Mouse (Mus musculus): ENCODE measurements around the gene Klhdc7b. TPM values are rescaled to one million over a fixed set of nuclear protein-coding genes. Genes with fewer than 3 reads are reported as not detected.

The Klhdc7b gene
- not detected for total RNA-seq (2023)

DNA sequence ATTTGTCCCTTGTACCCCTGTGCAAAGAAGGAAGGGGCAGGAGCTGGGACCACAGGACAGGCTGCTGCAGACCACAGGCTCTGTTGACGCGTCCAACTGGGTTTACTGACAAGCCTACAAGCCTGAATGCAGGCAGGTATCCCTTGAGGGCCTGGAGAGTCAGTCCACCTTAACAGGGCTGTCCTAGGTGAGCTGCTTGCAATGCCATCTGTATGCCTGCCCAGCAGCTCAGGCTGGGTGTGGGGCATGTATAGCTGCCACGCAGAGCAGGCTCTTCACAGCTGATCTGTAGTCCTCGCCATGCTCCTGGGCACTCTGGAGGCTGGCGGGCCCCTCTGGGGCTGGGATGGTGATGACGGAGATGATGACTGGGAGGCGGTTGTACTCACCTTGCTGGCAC, at the start of gene Klhdc7b:
TSS of gene Klhdc7b (plus strand) at position 301 of the 400 bp plus-strand sequence.

DNA sequence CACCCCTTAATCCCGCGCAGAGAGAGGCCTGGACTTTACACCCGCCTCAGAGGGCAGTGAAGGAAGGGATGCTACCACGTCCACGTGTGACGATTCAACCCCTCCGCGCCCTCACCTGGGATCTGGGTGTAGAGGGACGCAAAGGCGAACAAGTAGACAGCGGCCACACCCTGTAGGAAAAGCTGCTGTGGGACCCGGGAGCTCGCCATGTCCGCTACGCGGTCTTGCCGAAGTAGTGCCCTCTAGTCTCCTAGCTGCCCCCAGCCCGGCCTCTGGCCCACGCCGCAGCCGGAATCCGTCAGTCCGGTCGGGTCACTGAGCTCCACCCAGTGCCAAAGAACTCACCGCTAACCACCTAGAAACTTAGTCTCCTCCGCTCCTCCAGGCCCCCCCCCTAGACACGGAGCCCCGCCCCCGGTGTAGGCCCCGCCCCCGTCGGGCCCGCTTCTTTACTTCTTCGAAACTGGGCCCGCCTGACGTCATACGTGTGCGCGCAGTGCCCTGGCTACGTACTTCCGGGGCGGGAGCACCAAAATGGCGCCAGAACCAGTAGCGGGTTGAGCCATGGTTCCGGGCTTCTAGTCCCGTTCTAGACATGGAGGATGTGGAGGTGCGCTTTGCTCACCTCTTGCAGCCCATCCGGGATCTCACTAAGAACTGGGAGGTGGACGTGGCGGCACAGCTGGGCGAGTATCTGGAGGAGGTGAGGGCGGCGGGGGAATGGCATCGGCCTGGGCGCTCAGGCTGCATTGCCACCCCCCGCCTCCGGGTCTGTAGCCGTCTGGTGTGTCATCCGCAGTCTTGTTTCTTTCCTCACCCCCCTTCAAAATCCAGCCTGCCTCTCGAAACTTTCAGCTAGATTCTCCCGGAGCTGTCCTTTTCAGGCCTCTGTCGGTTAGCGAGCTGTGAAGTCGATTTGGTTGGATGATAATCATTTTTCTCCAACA, 29.2 kb upstream of the Klhdc7b start, which contains the start of the genes Lmf2 and Ncaph2:
TSS of gene Lmf2 (minus strand) at position 419 of the 947 bp plus-strand sequence.
TSS of gene Ncaph2 (plus strand) at position 479 of the 947 bp plus-strand sequence.

GRCm38 (mm10) chr15:89373762-89374248, 10.9 kb upstream of the Klhdc7b start, which contains the start of gene Sco2:
Gene Sco2 (minus strand): TSS chr15:89373846.

DNA sequence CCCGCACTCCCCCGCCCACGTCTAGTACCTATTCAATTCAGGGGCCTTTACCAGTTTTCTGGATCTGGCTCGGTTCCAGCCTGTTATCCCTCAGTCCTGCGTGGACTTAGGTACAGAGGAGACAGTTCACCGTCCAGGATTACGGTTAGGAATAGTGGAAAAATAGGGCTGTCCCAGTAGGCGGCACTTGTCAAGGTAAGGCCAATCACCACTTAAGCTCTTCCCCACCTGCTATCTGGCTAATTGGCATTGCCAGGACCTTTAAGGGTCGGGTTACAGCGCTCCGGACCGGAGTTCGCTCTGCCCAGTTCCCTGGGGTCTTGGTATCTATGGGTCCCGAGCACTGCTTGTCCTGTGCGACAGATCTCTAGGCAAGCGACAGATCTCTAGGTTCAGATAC, 7.8 kb upstream of the Klhdc7b start, which contains the start of gene Tymp:
TSS of gene Tymp (minus strand) at position 83 of the 400 bp plus-strand sequence.

DNA sequence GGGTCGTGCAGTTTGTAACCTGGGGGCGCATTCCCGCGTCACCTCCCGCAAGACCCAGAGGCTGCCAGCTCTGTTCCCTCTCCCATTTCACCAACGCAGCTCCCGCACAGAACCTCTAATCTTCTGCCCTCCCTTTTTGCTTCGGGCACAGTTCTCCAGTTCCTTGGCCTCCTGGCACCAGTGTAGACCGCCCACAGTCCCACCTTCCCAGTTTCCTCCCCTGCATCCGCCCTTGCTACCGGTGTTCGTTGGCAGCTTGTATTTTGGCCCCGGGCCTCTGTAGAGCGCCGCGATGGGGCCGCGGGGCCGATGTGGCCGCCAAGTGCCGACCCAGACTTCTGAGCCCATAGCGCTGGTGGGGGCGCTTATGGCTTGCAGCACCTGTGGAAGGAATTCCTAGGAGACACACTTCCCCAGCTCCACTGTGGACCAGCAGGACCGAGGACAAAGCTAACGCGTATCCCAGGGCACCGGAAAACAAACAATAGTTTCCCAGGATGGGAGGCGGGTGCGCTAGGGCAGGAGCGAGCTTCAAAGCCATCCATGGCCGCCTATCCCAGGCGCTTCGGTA, 5.8 kb upstream of the Klhdc7b start, which contains the start of gene Odf3b:
TSS of gene Odf3b (minus strand) at position 452 of the 571 bp plus-strand sequence.

GRCm38 (mm10) chr15:89410118-89410517, 25.4 kb downstream of the Klhdc7b start, which contains the start of gene Syce3:
Gene Syce3 (minus strand): TSS chr15:89410503.

DNA sequence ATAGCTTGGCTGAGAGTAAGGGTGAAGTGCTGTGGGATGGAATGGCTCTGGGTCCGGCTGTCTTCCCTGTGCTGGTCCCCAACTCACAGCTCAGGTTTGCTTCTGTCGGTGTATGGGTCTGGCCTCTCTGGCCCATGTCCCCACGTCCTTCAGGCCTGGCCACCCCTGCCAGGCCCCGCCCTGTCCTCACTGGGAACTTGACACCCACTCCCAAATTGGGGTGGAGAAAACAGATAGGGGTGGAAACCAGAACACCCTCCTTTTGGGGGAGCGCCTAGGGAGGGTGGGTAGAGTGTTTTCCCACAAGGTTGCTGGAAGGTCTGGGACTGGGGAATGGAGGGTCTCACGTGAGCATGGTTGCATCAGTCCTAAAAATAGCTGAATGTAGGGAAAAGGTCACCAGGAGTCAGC, 41.0 kb downstream of the Klhdc7b start, which contains the start of gene Cpt1b:
TSS of gene Cpt1b (minus strand) at position 153 of the 411 bp plus-strand sequence.

GRCm38 (mm10) chr15:89429352-89430221, 44.9 kb downstream of the Klhdc7b start, which contains the start of the genes C730034F03Rik, Gm44502 and Chkb:
Gene C730034F03Rik (plus strand): TSS chr15:89429589.
Gene Gm44502 (minus strand): TSS chr15:89429696.
Gene Chkb (minus strand): TSS chr15:89429908.

Other genes starting within 250 kb of the Klhdc7b start
- gene Mapk12, start 244.2 kb upstream of the Klhdc7b start, total RNA-seq (2023), result under 1 TPM; 0.18 to 0.29 TPM
- under 1 TPM; 0.18 to 0.24 TPM for gene Mapk11, start 235.3 kb upstream of the Klhdc7b start, total RNA-seq (2023)
- 10 to 100 TPM; 60.7 to 68.5 TPM for gene Plxnb2, start 204.1 kb upstream of the Klhdc7b start, total RNA-seq (2023)
- gene Dennd6b, start 188.4 kb upstream of the Klhdc7b start, total RNA-seq (2023), result 1 to 10 TPM; 1.8 to 2.3 TPM
- 10 to 100 TPM; 32.1 to 34.2 TPM for gene Ppp6r2, start 173.4 kb upstream of the Klhdc7b start, total RNA-seq (2023)
- gene Sbf1, start 69.6 kb upstream of the Klhdc7b start, total RNA-seq (2023), result 100 to 1,000 TPM; 110 to 118 TPM
- not detected for gene Adm2, start 62.2 kb upstream of the Klhdc7b start, total RNA-seq (2023)
- not detected for gene Miox, start 50.5 kb upstream of the Klhdc7b start, total RNA-seq (2023)
- 10 to 100 TPM; 38.9 to 51.4 TPM for gene Lmf2, start 29.3 kb upstream of the Klhdc7b start, total RNA-seq (2023)
- gene Ncaph2, start 29.2 kb upstream of the Klhdc7b start, total RNA-seq (2023), result 100 to 1,000 TPM in 1 of 2 experiments, 10 to 100 TPM in 1; 92.6 to 104 TPM
- gene Sco2, start 11.1 kb upstream of the Klhdc7b start, total RNA-seq (2023), result 1 to 10 TPM; 5.1 to 5.4 TPM
- gene Tymp, start 7.9 kb upstream of the Klhdc7b start, total RNA-seq (2023), result under 1 TPM; 0.22 to 0.24 TPM
- gene Odf3b, start 5.6 kb upstream of the Klhdc7b start, total RNA-seq (2023), result 1 to 10 TPM in 1 of 2 experiments, not detected in 1; 1.1 TPM
- gene Syce3, start 25.6 kb downstream of the Klhdc7b start, total RNA-seq (2023), result not detected
- 1 to 10 TPM; 4.3 to 5.4 TPM for gene Cpt1b, start 40.9 kb downstream of the Klhdc7b start, total RNA-seq (2023)
- 10 to 100 TPM; 11.1 to 15.7 TPM for gene C730034F03Rik, start 44.7 kb downstream of the Klhdc7b start, total RNA-seq (2023)
- not detected for gene Gm44502, start 44.8 kb downstream of the Klhdc7b start, total RNA-seq (2023)
- 100 to 1,000 TPM; 101 to 122 TPM for gene Chkb, start 45.0 kb downstream of the Klhdc7b start, total RNA-seq (2023)
- not detected for gene Mapk8ip2, start 69.0 kb downstream of the Klhdc7b start, total RNA-seq (2023)
- gene Arsa, start 92.5 kb downstream of the Klhdc7b start, total RNA-seq (2023), result 10 to 100 TPM; 12.7 to 14.9 TPM
- gene Shank3, start 114.7 kb downstream of the Klhdc7b start, total RNA-seq (2023), result 1 to 10 TPM; 1.0 to 3.4 TPM
- gene Acr, start 183.4 kb downstream of the Klhdc7b start, total RNA-seq (2023), result not detected
- 1 to 10 TPM; 2.0 to 4.4 TPM for gene Rabl2, start 207.0 kb downstream of the Klhdc7b start, total RNA-seq (2023)

Measured in neutrophil, adult 83 days (primary cell).